In genomic region chr19:61223706-61224328, GRCm38 (mm10) we compare ENCODE assay signal across 13 mouse cellular contexts. TPM values are rescaled to one million over a fixed set of nuclear protein-coding genes. Genes with fewer than 3 reads are reported as not detected.
A peak's percentile ranks its signal among the peaks of the same experiment; 100 is the strongest.
DNase-seq lines count a peak whose midpoint lies in the region; ATAC-seq and TF ChIP-seq lines count a peak whose summit lies in the region.
"Had no signal": no experiment of that assay in that cellular context is flagged by ENCODE, and none has a peak within 500 bp of the region (broad histone marks: within the 10 kb centered on the region; RNA-seq: fewer than 3 reads in every experiment).

No protein-coding gene starts in this region.

- no peaks in the 10 kb centered on the region for H3K79me2 ChIP-seq in heart, adult 2 months (replicated peaks; ENCODE audit: control insufficient read depth, insufficient read depth, low read length)

- intact Hi-C loops in heart, adult 2 months (cut with DNase I) = no loop called here

- no peaks in the 10 kb centered on the region for H3K36me3 ChIP-seq in heart, adult 2 months (ENCODE audit: control insufficient read depth, insufficient read depth, low read length)
- H3K36me3 ChIP-seq in midbrain, postnatal 0 days (ENCODE audit: insufficient read depth, low read length) = no peaks in the 10 kb centered on the region
- no peaks in the 10 kb centered on the region for H3K36me3 ChIP-seq in midbrain, embryonic 10.5 days
- H3K36me3 ChIP-seq: liver, embryonic 13.5 days; midbrain, embryonic 15.5 days had no signal

- no peak overlapping the region for H3K4me3 ChIP-seq in heart, adult 2 months
- H3K4me3 ChIP-seq in midbrain, postnatal 0 days (ENCODE audit: low read depth, low read length) = no peak overlapping the region
- no peak overlapping the region for H3K4me3 ChIP-seq in midbrain, embryonic 10.5 days
- H3K4me3 ChIP-seq: liver, embryonic 13.5 days; midbrain, embryonic 15.5 days had no signal

- TF ChIP-seq POLR2A in heart, adult 2 months (IDR thresholded peaks at IDR 0.05; ENCODE audit: insufficient read depth, low read depth, low read length) = no peak

- H3K27me3 ChIP-seq in heart, adult 2 months (ENCODE audit: control insufficient read depth, insufficient read depth, low read length) = no peaks in the 10 kb centered on the region
- no peaks in the 10 kb centered on the region for H3K27me3 ChIP-seq in midbrain, postnatal 0 days (ENCODE audit: insufficient read depth, low read length)
- no peaks in the 10 kb centered on the region for H3K27me3 ChIP-seq in midbrain, embryonic 10.5 days (ENCODE audit: low read depth, poor library complexity, severe bottlenecking)
- H3K27me3 ChIP-seq: midbrain, embryonic 15.5 days had no signal

- H3K4me2 ChIP-seq in midbrain, postnatal 0 days (ENCODE audit: low read depth, low read length, poor library complexity, severe bottlenecking) = no peak overlapping the region
- H3K4me2 ChIP-seq: liver, embryonic 13.5 days; midbrain, embryonic 15.5 days had no signal

- TF ChIP-seq CTCF in heart, adult 2 months (IDR thresholded peaks at IDR 0.05) = no peak
- TF ChIP-seq CTCF in midbrain, postnatal 0 days (IDR thresholded peaks at IDR 0.05) = peak; percentile 60

- ATAC-seq in midbrain, postnatal 0 days (ENCODE audit: low FRiP score) = no peak
- ATAC-seq in frontal cortex, adult (ENCODE audit: low TSS enrichment) = no peak
- no peak for ATAC-seq in erythroid progenitor cell, adult 5-6 weeks (replicated peaks; ENCODE audit: low FRiP score, poor library complexity, severe bottlenecking)
- ATAC-seq: midbrain, embryonic 15.5 days had no signal

- H3K4me1 ChIP-seq in heart, adult 2 months (ENCODE audit: control insufficient read depth, insufficient read depth, low read length) = no peaks in the 10 kb centered on the region
- H3K4me1 ChIP-seq in midbrain, postnatal 0 days (ENCODE audit: insufficient read depth, low read length) = no peaks in the 10 kb centered on the region; the same call in 1 of the 2 replicates
- H3K4me1 ChIP-seq in midbrain, embryonic 10.5 days = peaks cover 27% of the 10 kb centered on the region

- H3K27ac ChIP-seq in heart, adult 2 months = no peak overlapping the region
- no peak overlapping the region for H3K27ac ChIP-seq in midbrain, postnatal 0 days (ENCODE audit: low read depth, low read length)
- no peak overlapping the region for H3K27ac ChIP-seq in midbrain, embryonic 10.5 days (replicated peaks)
- H3K27ac ChIP-seq: liver, embryonic 13.5 days; midbrain, embryonic 15.5 days had no signal

- WGBS in heart, adult 2 months = 84% methylated on average over 6 of the region's 6 CpGs
- WGBS in midbrain, postnatal 0 days = 85% methylated on average over 6 of the region's 6 CpGs
- 92% methylated on average over 6 of the region's 6 CpGs for WGBS in midbrain, embryonic 10.5 days

- H3K9me3 ChIP-seq in midbrain, postnatal 0 days (ENCODE audit: low read length) = no peaks in the 10 kb centered on the region
- H3K9me3 ChIP-seq in midbrain, embryonic 10.5 days (replicated peaks) = peaks cover 25% of the 10 kb centered on the region
- H3K9me3 ChIP-seq: midbrain, embryonic 15.5 days had no signal

- TF ChIP-seq EP300 in heart, adult 2 months (IDR thresholded peaks at IDR 0.05; ENCODE audit: insufficient read depth, low read depth, low read length) = no peak

- peak; percentile 37 for DNase-seq in heart, adult 11 months
- no peak for DNase-seq in heart, adult 2 months
- peak; percentile 11 for DNase-seq in midbrain, postnatal 0 days (ENCODE audit: low spot score)
- DNase-seq in midbrain, embryonic 10.5 days (ENCODE audit: low spot score) = no peak
- DNase-seq in NIH3T3 (ENCODE audit: low read depth) = peak; percentile 30
- DNase-seq in induced T-regulatory cell, adult 2 months (ENCODE audit: low read depth) = peak; percentile 52

- no peak overlapping the region for H3K9ac ChIP-seq in heart, adult 2 months (ENCODE audit: low read depth, low read length)
- no peak overlapping the region for H3K9ac ChIP-seq in midbrain, postnatal 0 days (replicated peaks; ENCODE audit: low read length, poor library complexity, severe bottlenecking)
- H3K9ac ChIP-seq: liver, embryonic 13.5 days; midbrain, embryonic 15.5 days had no signal

RNA-seq across cellular contexts. Expression of gene Csf2ra, which starts 4.4 kb away (rescaled TPM):
- 1 to 10 TPM; 6.3 to 7.7 TPM for total RNA-seq in heart, adult 2 months (2021)
- 34.5 and 68.1 TPM in 2 replicates for polyA plus RNA-seq in heart, adult 2 months (2012; rRNA removed)
- 47.0 and 52.1 TPM in 2 replicates for total RNA-seq in midbrain, postnatal 0 days (2014; rRNA removed)
- 42.8 and 53.2 TPM in 2 replicates for polyA plus RNA-seq in midbrain, postnatal 0 days (2015; fragmentation: Nextera tagmentation; extraction: Ambion mirVana)
- polyA plus RNA-seq in midbrain, embryonic 10.5 days (2016; fragmentation: Nextera tagmentation; extraction: Ambion mirVana) = 17.1 and 19.9 TPM in 2 replicates
- total RNA-seq in erythroid progenitor cell, adult 5-6 weeks (2015; ENCODE audit: low replicate concordance) = 26.8 and 37.5 TPM in 2 replicates
- 9.0 and 12.9 TPM in 2 replicates for total RNA-seq in erythroid progenitor cell, adult 5-6 weeks (2017; ENCODE audit: low replicate concordance)

RNA-seq across cellular contexts. Expression of gene Gm6020, which starts 40.1 kb away (rescaled TPM):
- total RNA-seq in heart, adult 2 months (2021) = not detected
- polyA plus RNA-seq in heart, adult 2 months (2012; rRNA removed) = not detected in 2 replicates
- not detected in 2 replicates for total RNA-seq in midbrain, postnatal 0 days (2014; rRNA removed)
- polyA plus RNA-seq in midbrain, postnatal 0 days (2015; fragmentation: Nextera tagmentation; extraction: Ambion mirVana) = not detected in 2 replicates
- not detected in 2 replicates for polyA plus RNA-seq in midbrain, embryonic 10.5 days (2016; fragmentation: Nextera tagmentation; extraction: Ambion mirVana)
- not detected in 2 replicates for total RNA-seq in erythroid progenitor cell, adult 5-6 weeks (2015; ENCODE audit: low replicate concordance)
- not detected in 2 replicates for total RNA-seq in erythroid progenitor cell, adult 5-6 weeks (2017; ENCODE audit: low replicate concordance)
- total RNA-seq: gastrocnemius, postnatal 14 days; hematopoietic stem cell, adult 5-6 weeks; layer of hippocampus, postnatal 25 days had no signal
- polyA plus RNA-seq: liver, embryonic 13.5 days; midbrain, embryonic 15.5 days had no signal

RNA-seq across cellular contexts. Expression of gene Gm7102, which starts 47.7 kb away (rescaled TPM):
- under 1 TPM in 1 of 2 experiments, not detected in 1; 0.16 TPM for total RNA-seq in heart, adult 2 months (2021)
- polyA plus RNA-seq in heart, adult 2 months (2012; rRNA removed) = not detected in 2 replicates
- 0.28 and 1.2 TPM in 2 replicates for total RNA-seq in midbrain, postnatal 0 days (2014; rRNA removed)
- 0.11 and 0.14 TPM in 2 replicates for polyA plus RNA-seq in midbrain, postnatal 0 days (2015; fragmentation: Nextera tagmentation; extraction: Ambion mirVana)
- polyA plus RNA-seq in midbrain, embryonic 10.5 days (2016; fragmentation: Nextera tagmentation; extraction: Ambion mirVana) = 0.09 and 0.19 TPM in 2 replicates
- not detected in 2 replicates for total RNA-seq in erythroid progenitor cell, adult 5-6 weeks (2015; ENCODE audit: low replicate concordance)
- not detected in 2 replicates for total RNA-seq in erythroid progenitor cell, adult 5-6 weeks (2017; ENCODE audit: low replicate concordance)
- total RNA-seq: gastrocnemius, postnatal 14 days; layer of hippocampus, postnatal 25 days had no signal
- polyA plus RNA-seq: liver, embryonic 13.5 days had no signal

Comparison
In these comparisons a context has a peak if more than half of its experiments do, and no peak if none do; other contexts are left out.
1. DNase-seq: peak in heart, adult 11 months (single experiment), midbrain, postnatal 0 days (single experiment), NIH3T3 (single experiment) and induced T-regulatory cell, adult 2 months (single experiment); none in heart, adult 2 months (0 of 2) and midbrain, embryonic 10.5 days (single experiment).